Mouse (Mus musculus) G1E (cell line): ENCODE results near the gene Clic1.

ENCODE experiments used
- CTCF ChIP-seq: IDR thresholded peaks from 2 replicates; pipeline ENCODE4 v1.5.1; 2012; ENCODE audit warnings: low read depth, low read length, inconsistent platforms, mixed read lengths
- GATA1 ChIP-seq: IDR thresholded peaks from 2 replicates; pipeline ENCODE4 v1.6.1; 2012; ENCODE audit warnings: borderline replicate concordance, low read length, inconsistent platforms, mixed read lengths
- POLR2AphosphoS5 ChIP-seq: IDR thresholded peaks from 2 replicates; pipeline ENCODE4 v1.6.1; 2012; ENCODE audit warnings: low read depth, low read length, inconsistent platforms; ENCODE audit not compliant: insufficient replicate concordance
- TAL1 ChIP-seq: conservative IDR thresholded peaks from 2 replicates; pipeline ENCODE4 v1.6.1; 2012; ENCODE audit warnings: low read depth, low read length, inconsistent platforms, mixed read lengths

- no peak for TF ChIP-seq CTCF
- no peak for TF ChIP-seq TAL1
- TF ChIP-seq GATA1: no peak
- TF ChIP-seq POLR2AphosphoS5: no peak
These were observed 15.5 kb downstream of the Clic1 start, which contains the start of gene Ly6g6c for GRCm38 (mm10) chr17:35064951-35065947.
